Mouse (Mus musculus) neural tube, embryonic 14.5 days (tissue): ENCODE measurements around the gene Reep6. TPM values are rescaled to one million over a fixed set of nuclear protein-coding genes. Genes with fewer than 3 reads are reported as not detected.

Experiments
- ATAC-seq: fragments of 200-750 bp; cut with Nextera tagmentation; 2 replicates; pipeline ENCODE4 v1.8.0; 2017; ENCODE audit warnings: low read depth, mild to moderate bottlenecking, moderate TSS enrichment, moderate library complexity
- H3K27ac ChIP-seq: fragments of 300-500 bp; sonication (generic); 2 replicates; pipeline ENCODE4 v1.5.1; 2014; ENCODE audit warnings: low read depth, mild to moderate bottlenecking, control low read depth, low read length, moderate library complexity, mixed read lengths
- H3K27me3 ChIP-seq: fragments of 300-500 bp; sonication (generic); 2 replicates; pipeline ENCODE4 v1.6.1; 2014; ENCODE audit warnings: low read length; ENCODE audit not compliant: control insufficient read depth, insufficient read depth
- H3K36me3 ChIP-seq: fragments of 300-500 bp; sonication (generic); 2 replicates; pipeline ENCODE4 v1.6.1; 2014; ENCODE audit warnings: low read length, mixed read lengths; ENCODE audit not compliant: control insufficient read depth, insufficient read depth
- H3K4me1 ChIP-seq: fragments of 300-500 bp; sonication (generic); 2 replicates; pipeline ENCODE4 v1.6.1; 2014; ENCODE audit warnings: low read length; ENCODE audit not compliant: control insufficient read depth, insufficient read depth
- H3K4me2 ChIP-seq: fragments of 300-500 bp; sonication (generic); 2 replicates; pipeline ENCODE4 v1.6.1; 2014; ENCODE audit warnings: mild to moderate bottlenecking, low read depth, low read length, control low read depth
- H3K4me3 ChIP-seq: fragments of 300-500 bp; sonication (generic); 2 replicates; pipeline ENCODE4 v1.5.1; 2014; ENCODE audit warnings: low read depth, low read length, control low read depth, mixed read lengths
- H3K9ac ChIP-seq: fragments of 300-500 bp; sonication (generic); replicated peaks from 2 replicates; pipeline ENCODE4 v1.6.1; 2014; ENCODE audit warnings: low read depth, mild to moderate bottlenecking, control low read depth, low read length, mixed read lengths
- H3K9me3 ChIP-seq: fragments of 300-500 bp; sonication (generic); 2 replicates; pipeline ENCODE4 v1.6.1; 2016; ENCODE audit warnings: low read length; ENCODE audit not compliant: control insufficient read depth
- WGBS: fragments of 180-500 bp; shearing (Covaris S2); extraction: QIAGEN DNeasy Blood & Tissue Kit; methylation state at CpG from one replicate; pipeline ENCODE4 v1.1.7; 2014; 5-methylcytosine and 5-hydroxymethylcytosine counted together
- polyA plus RNA-seq: library from polyadenylated mRNA; unstranded; fragments of >200 nt; fragmentation: Nextera tagmentation; extraction: Ambion mirVana; gene quantifications from 2 replicates; pipeline ENCODE4 v1.2.1, GENCODE M21; 2014

Reep6 gene
- polyA plus RNA-seq, 1 experiment from 2014 or later: 5.4 TPM

DNA sequence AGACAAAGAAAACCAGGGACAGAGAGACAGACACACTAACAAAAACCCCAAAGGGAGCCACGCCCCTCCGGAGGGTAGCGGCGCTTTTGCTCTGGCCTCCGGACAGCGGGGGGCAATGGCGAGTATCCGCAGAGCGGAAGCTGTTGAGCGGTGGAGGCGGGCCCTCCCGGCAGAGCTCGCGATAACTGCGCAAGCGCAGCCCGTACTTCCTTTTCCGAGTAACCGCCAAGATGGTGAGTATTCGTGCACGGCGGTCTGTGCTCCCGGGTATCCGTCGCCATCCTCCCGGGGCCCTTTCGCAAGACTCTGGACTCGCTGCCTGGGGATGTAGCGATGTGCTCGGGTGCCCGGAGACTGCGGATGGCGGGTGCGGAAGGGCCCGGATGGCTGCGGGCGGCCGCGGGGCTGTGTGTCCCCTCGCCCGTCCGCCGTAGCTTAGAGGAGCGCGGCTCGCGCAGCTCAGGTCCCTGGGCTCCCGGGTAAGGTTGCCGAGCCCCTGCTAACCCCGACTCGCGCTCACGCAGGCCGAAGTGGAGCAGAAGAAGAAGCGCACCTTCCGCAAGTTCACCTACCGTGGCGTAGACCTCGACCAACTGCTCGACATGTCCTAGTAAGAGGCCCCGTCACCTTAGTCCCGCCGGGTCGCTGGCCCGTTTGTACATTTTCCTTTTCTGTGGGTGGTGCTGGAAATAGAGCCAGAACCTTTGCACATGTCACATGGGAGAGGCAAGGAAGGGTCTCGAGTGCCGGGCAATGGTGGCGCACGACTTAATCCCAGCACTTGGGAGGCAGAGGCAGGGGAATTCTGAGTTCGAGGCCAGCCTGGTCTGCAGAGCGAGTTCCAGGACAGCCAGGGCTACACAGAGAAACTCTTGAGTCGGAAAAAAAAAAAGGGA lies 37.3 kb upstream of the Reep6 start, which contains the start of gene Rps15:
Gene Rps15 (plus strand): TSS at position 203 of the 896 bp plus-strand sequence.
- H3K9me3 ChIP-seq: no peaks in the 10 kb centered on the region
- peak within 1 kb of the TSS; percentile 98 for H3K9ac ChIP-seq
- peaks cover 17% of the 10 kb centered on the region for H3K36me3 ChIP-seq
- peak within 1 kb of the TSS; percentile 95 for H3K27ac ChIP-seq
- H3K4me3 ChIP-seq: peak within 1 kb of the TSS; percentile 80
- no peaks in the 10 kb centered on the region; the same call in 1 of the 2 replicates for H3K27me3 ChIP-seq
- H3K4me2 ChIP-seq: peak within 1 kb of the TSS; percentile 96
- peak; percentile 74 for ATAC-seq
- peaks cover 26% of the 10 kb centered on the region for H3K4me1 ChIP-seq
- under 1% methylated on average over 71 of the region's 72 CpGs for WGBS

DNA sequence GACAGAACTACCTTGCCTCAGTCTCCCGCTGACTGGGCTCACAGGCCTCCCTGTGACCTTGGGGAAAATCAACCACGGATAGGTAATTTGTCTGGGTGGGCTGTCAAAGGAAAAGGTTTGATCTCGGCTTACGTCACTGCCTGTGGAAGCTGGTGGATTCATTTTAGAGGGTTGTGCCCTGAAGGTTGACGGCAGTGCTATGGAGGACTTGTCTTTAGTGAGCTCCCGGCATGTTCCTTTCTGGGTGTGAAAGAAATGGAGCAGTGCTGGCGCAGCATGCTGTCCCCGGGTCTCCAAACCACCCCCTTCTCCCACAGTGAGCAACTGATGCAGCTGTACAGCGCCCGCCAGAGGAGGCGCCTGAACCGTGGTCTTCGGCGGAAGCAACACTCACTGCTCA lies 36.4 kb upstream of the Reep6 start:
- 27% methylated on average over 14 of the region's 14 CpGs for WGBS
- no peak overlapping the region for H3K27ac ChIP-seq

DNA sequence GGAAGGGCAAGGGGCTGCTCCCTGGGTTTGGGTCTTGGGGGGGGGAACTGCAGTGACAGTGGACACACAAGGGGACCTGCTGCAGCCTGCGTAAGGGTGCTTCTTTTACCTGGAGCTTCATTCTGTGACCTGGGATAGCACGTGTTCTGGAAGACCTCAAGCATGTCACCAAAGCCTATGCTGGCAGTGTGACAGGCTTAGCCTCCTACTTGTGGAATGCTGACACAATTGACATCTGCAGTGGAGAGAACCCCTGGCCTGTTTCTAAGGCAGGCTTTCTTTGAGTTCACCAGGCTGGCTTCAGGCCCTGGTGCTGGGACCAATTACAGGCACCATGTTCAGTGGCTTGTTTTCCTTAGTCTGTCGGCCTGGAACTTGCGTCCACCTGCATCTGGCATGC lies 35.4 kb upstream of the Reep6 start:
- no peaks in the 10 kb centered on the region; the same call in 1 of the 2 replicates for H3K27me3 ChIP-seq
- peaks cover 10% of the 10 kb centered on the region for H3K36me3 ChIP-seq
- no peak overlapping the region for H3K4me2 ChIP-seq
- H3K4me3 ChIP-seq: no peak overlapping the region
- H3K9me3 ChIP-seq: no peaks in the 10 kb centered on the region
- H3K4me1 ChIP-seq: peaks cover 38% of the 10 kb centered on the region
- 72% methylated on average over 4 of the region's 4 CpGs for WGBS
- 0 out of 2 replicates have a peak overlapping the region, but pooled peaks have one; percentile 16 for H3K9ac ChIP-seq
- ATAC-seq: no peak
- H3K27ac ChIP-seq: no peak overlapping the region

More for the DNA sequence above, 36.4 kb upstream of the Reep6 start:
- Histone ChIP-seq H3K36me3 (peaks cover 10% of the 10 kb centered on the region), H3K4me2 (peak overlapping the region; percentile 96), H3K27me3 (no peaks in the 10 kb centered on the region; the same call in 1 of the 2 replicates), H3K4me3 (peak overlapping the region; percentile 80), H3K9me3 (no peaks in the 10 kb centered on the region), H3K4me1 (peaks cover 34% of the 10 kb centered on the region), H3K9ac (peak overlapping the region; percentile 98)
- no peak for ATAC-seq

DNA sequence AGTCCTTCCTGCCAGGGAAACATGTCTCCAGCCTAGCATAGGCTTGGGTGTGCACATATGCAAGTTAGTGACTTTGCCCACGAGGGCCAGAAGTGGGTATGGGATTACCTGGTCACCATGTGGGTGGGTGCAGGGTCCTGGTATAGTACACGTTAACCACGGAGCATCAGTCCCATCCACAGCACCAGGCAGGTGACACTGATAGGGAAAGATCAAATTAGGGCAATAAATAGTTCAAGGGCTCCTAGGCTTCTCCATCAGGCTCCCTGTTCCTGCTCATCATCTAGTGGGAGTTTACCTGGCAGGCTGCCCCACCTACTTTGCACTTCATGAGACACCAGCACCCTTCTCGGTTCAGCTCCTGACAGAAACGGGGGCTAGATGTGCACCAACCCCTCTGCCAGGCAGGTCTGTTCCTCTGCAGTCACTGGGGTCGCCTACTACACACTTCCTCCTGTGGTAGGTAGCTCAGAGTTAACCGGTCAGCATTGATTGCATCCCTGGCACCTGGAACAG lies 34.9 kb upstream of the Reep6 start:
- no peak for ATAC-seq
- WGBS: 41% methylated on average over 7 of the region's 7 CpGs
- peak overlapping the region; percentile 67; the same call in 1 of the 2 replicates for H3K4me2 ChIP-seq
- peaks cover 10% of the 10 kb centered on the region for H3K36me3 ChIP-seq
- H3K27me3 ChIP-seq: no peaks in the 10 kb centered on the region; the same call in 1 of the 2 replicates
- H3K27ac ChIP-seq: peak overlapping the region; percentile 58
- peaks cover 38% of the 10 kb centered on the region for H3K4me1 ChIP-seq
- H3K9ac ChIP-seq: 0 out of 2 replicates have a peak overlapping the region, but pooled peaks have one; percentile 16
- no peaks in the 10 kb centered on the region for H3K9me3 ChIP-seq
- H3K4me3 ChIP-seq: peak overlapping the region; percentile 38; the same call in 1 of the 2 replicates

DNA sequence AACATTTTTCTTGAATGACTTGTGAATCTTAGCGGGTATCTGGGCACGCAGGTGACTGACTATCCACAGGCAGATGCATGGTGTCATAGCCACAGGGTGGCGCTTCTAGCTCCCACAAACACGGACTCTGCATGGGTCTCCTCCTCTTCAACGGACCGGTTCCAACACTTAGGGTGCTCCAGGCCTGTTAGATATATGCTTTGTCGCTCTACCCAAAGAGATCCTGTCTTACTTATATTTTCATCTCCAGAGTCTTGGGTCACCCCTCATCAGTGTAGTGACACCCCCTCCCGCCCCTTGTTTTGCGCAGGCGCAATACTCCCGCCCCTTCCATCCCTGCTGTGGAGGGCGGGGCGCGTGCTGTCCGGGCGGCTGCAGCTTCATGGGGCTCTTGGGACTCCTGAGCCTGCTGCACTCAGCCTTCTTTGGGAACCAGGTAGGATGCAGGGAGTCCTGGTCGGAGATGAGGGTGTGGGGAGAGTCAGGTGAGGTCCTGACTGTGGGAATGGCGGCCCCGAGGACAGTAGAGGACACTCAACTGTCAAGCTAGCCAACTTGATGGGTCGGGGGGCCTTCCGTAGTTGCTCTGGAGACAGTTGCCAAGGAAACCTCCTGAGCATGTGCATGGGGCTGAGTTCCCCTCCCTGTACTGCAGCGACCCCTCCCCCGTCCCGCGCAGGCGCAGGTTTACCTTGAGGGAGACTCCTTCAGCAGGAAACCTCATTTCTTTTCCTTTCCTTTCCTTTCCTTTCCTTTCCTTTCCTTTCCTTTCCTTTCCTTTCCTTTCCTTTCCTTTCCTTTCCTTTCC lies 33.9 kb upstream of the Reep6 start, which contains the start of gene Apc2:
Gene Apc2 (plus strand): TSS at position 360 of the 808 bp plus-strand sequence.
- Histone ChIP-seq H3K27ac (peak within 1 kb of the TSS; percentile 58), H3K9me3 (no peaks in the 10 kb centered on the region), H3K4me1 (peaks cover 38% of the 10 kb centered on the region), H3K4me3 (peak within 1 kb of the TSS; percentile 38), H3K36me3 (peaks cover 10% of the 10 kb centered on the region), H3K27me3 (no peaks in the 10 kb centered on the region; the same call in 1 of the 2 replicates), H3K4me2 (peak within 1 kb of the TSS; percentile 67), H3K9ac (peak within 1 kb of the TSS; percentile 35)
- peak; percentile 61 for ATAC-seq
- WGBS: under 1% methylated on average over 24 of the region's 26 CpGs

DNA sequence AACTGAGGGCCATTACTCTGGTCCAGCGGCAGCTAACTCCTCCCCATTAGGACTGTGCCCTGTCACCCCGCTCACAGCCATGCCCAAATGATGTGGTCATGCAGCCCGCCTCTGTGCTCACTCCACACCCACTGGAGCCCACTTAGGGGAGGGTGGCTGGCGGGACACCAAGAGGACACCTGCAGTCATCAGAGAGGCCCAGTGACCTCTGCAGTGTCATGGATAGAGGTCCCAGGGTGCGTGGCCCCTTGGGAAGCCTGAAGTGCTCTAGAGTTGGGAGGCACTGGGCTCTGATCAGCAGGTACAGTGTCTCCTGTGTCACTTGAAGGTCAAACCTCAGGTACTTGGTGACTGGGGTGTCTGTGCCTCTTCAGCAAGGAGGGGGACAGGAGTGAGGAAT lies 32.9 kb upstream of the Reep6 start:
- Histone ChIP-seq H3K4me3 (no peak overlapping the region), H3K36me3 (peaks cover 11% of the 10 kb centered on the region), H3K4me1 (peaks cover 43% of the 10 kb centered on the region), H3K9me3 (no peaks in the 10 kb centered on the region), H3K9ac (peak overlapping the region; percentile 35; the same call in 1 of the 2 replicates), H3K27me3 (no peaks in the 10 kb centered on the region; the same call in 1 of the 2 replicates), H3K27ac (peak overlapping the region; percentile 58), H3K4me2 (peak overlapping the region; percentile 67)
- WGBS: 77% methylated on average over 5 of the region's 5 CpGs
- no peak for ATAC-seq

DNA sequence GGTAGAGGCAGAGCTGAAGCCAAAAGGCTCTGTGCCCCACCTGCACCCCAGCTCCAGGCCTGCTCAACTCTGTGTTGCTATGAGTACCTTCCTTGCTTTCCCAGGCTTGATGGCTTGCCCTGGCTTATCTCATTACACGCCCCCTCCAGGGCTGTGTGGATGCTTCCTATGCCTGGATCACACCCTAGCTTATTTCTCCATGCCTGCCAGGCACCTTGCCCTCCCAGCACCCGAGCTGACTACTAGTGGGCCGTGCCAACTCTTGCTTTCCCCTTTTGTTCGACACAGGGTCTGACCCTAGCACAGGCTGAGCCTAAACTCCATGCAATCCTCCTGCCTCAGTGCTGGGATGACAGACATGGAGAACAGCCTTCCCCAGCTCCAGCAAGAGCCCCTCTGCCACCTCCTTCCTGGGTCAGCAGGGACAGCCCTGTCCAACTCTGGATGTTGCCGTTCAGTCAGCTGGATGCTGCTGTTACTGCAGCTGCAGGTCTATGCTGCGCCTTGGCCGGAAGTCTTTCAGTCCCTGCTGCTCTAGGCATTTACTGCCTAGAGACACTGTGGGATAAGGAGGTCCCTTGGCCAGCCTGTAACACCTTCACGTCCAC lies 32.1 kb upstream of the Reep6 start:
- 76% methylated on average over 8 of the region's 8 CpGs for WGBS
- no peak overlapping the region for H3K4me3 ChIP-seq

More for the DNA sequence above, 32.1 kb upstream of the Reep6 start:
- H3K36me3 ChIP-seq: peaks cover 19% of the 10 kb centered on the region
- peaks cover 51% of the 10 kb centered on the region for H3K4me1 ChIP-seq
- H3K9me3 ChIP-seq: no peaks in the 10 kb centered on the region
- H3K4me2 ChIP-seq: peak overlapping the region; percentile 67; the same call in 1 of the 2 replicates
- no peak for ATAC-seq
- no peaks in the 10 kb centered on the region for H3K27me3 ChIP-seq
- peak overlapping the region; percentile 58; the same call in 1 of the 2 replicates for H3K27ac ChIP-seq
- H3K9ac ChIP-seq: peak overlapping the region; percentile 25
